Mouse (Mus musculus) heart, adult 2 months (tissue): Measurements from ENCODE around the gene Prrx2. TPM values are rescaled to one million over a fixed set of nuclear protein-coding genes. Genes with fewer than 3 reads are reported as not detected.

Experiments used
- DNase-seq, 2 experiments: peaks; one replicate each; pipeline ENCODE4 v3.0.0; 2021
- H3K27ac ChIP-seq: fragments of 200-600 bp; 2 replicates; pipeline ENCODE4 v1.8.1; 2022
- H3K27me3 ChIP-seq: fragments of 200-500 bp; 2 replicates; pipeline ENCODE4 v1.6.1; 2012; ENCODE audit warnings: mild to moderate bottlenecking, low read length, inconsistent platforms, mixed read lengths; ENCODE audit not compliant: control insufficient read depth, insufficient read depth
- H3K36me3 ChIP-seq: fragments of 200-500 bp; 2 replicates; pipeline ENCODE4 v1.6.1; 2012; ENCODE audit warnings: low read length, inconsistent platforms; ENCODE audit not compliant: control insufficient read depth, insufficient read depth
- H3K4me1 ChIP-seq: fragments of 200-500 bp; 2 replicates; pipeline ENCODE4 v1.6.1; 2011; ENCODE audit warnings: low read length; ENCODE audit not compliant: control insufficient read depth, insufficient read depth
- H3K4me3 ChIP-seq: fragments of 200-600 bp; 2 replicates; pipeline ENCODE4 v1.8.1; 2022
- H3K79me2 ChIP-seq: fragments of 200-500 bp; replicated peaks from 2 replicates; pipeline ENCODE4 v1.6.1; 2012; ENCODE audit warnings: mild to moderate bottlenecking, inconsistent platforms, low read length, moderate library complexity, mixed read lengths; ENCODE audit not compliant: control insufficient read depth, insufficient read depth
- H3K9ac ChIP-seq: fragments of 200-500 bp; 2 replicates; pipeline ENCODE4 v1.6.1; 2012; ENCODE audit warnings: low read depth, mild to moderate bottlenecking, control low read depth, inconsistent platforms, low read length, mixed read lengths
- CTCF ChIP-seq: fragments of 200-600 bp; IDR thresholded peaks from 2 replicates; pipeline ENCODE4 v1.8.1; 2022; ENCODE audit warnings: antibody characterized with exemption, mild to moderate bottlenecking, moderate library complexity
- EP300 ChIP-seq: fragments of 200-500 bp; IDR thresholded peaks from 2 replicates; pipeline ENCODE4 v1.6.1; 2011; ENCODE audit warnings: low read depth, low read length, control low read depth; ENCODE audit not compliant: insufficient read depth
- POLR2A ChIP-seq: fragments of 200-500 bp; IDR thresholded peaks from 2 replicates; pipeline ENCODE4 v1.6.1; 2011; ENCODE audit warnings: mild to moderate bottlenecking, low read depth, low read length, control low read depth; ENCODE audit not compliant: insufficient read depth
- WGBS: fragments of 180-500 bp; shearing (Covaris S2); methylation state at CpG from one replicate; pipeline ENCODE4 v1.1.7; 2018; 5-methylcytosine and 5-hydroxymethylcytosine counted together
- intact Hi-C: fragments of 180-260 bp; cut with DNase I; formaldehyde crosslinking; loops from one replicate; pipeline ENCODE4 v1.15.1; 2025
- polyA plus RNA-seq: library from polyadenylated mRNA; depleted of rRNA; stranded (reverse); fragments of >200 nt; gene quantifications from 2 replicates; pipeline ENCODE4 v1.2.3, GENCODE M21; 2012
- total RNA-seq, 2 experiments: library from RNA; stranded (reverse); gene quantifications; 2 replicates each; pipeline ENCODE4 v1.2.3; 2021

Prrx2 gene
- total and polyA plus RNA-seq, 3 experiments, result 0.75 to 1.6 (median 0.84) TPM

- Histone ChIP-seq H3K4me3 (no peak overlapping the region), H3K27ac (no peak overlapping the region), H3K9ac (no peak overlapping the region), H3K4me1 (peaks cover 10% of the 10 kb centered on the region), H3K36me3 (no peaks in the 10 kb centered on the region), H3K27me3 (no peaks in the 10 kb centered on the region), H3K79me2 (no peaks in the 10 kb centered on the region; the same call in 1 of the 2 replicates)
- intact Hi-C loops, result no loop called here
- 89% methylated on average over 2 of the region's 2 CpGs for WGBS
- no peak for DNase-seq
- TF ChIP-seq EP300 (no peak), POLR2A (no peak), CTCF (no peak)
Observed at GRCm38 (mm10) chr2:30805983-30806382, 28.8 kb upstream of the Prrx2 start.

- no peak for TF ChIP-seq EP300
- peak; percentile 41; the same call in 1 of the 2 replicates for TF ChIP-seq POLR2A
- intact Hi-C loops, result no loop called here
- no peaks in the 10 kb centered on the region for H3K27me3 ChIP-seq
- no peak for DNase-seq
- no peaks in the 10 kb centered on the region for H3K36me3 ChIP-seq
- peaks cover 7% of the 10 kb centered on the region for H3K4me1 ChIP-seq
- H3K79me2 ChIP-seq, result no peaks in the 10 kb centered on the region; the same call in 1 of the 2 replicates
- 7% methylated on average over 28 of the region's 28 CpGs for WGBS
- peak overlapping the region; percentile 81 for H3K27ac ChIP-seq
- H3K4me3 ChIP-seq, result peak overlapping the region; percentile 49
- H3K9ac ChIP-seq, result peak overlapping the region; percentile 66
Observed at GRCm38 (mm10) chr2:30807147-30807647, 27.6 kb upstream of the Prrx2 start.

GRCm38 (mm10) chr2:30807648-30808295 is 27.0 kb upstream of the Prrx2 start, which contains the start of gene Ntmt1:
Ntmt1 (plus strand) TSS chr2:30807826.
- H3K36me3 ChIP-seq, result no peaks in the 10 kb centered on the region
- under 1% methylated on average over 43 of the region's 44 CpGs for WGBS
- intact Hi-C loops, result loop anchor here (2.0 kb wide), 1 partner anchor 17 kb away; no protein-coding TSS in a partner anchor
- peak; percentile 99 to 100 for DNase-seq
- no peaks in the 10 kb centered on the region for H3K27me3 ChIP-seq
- peak within 1 kb of the TSS; percentile 67 for H3K9ac ChIP-seq
- TF ChIP-seq CTCF (no peak), POLR2A (peak; percentile 96), EP300 (peak; percentile 28; the same call in 1 of the 2 replicates)
- no peaks in the 10 kb centered on the region; the same call in 1 of the 2 replicates for H3K79me2 ChIP-seq
- H3K4me1 ChIP-seq, result peaks cover 7% of the 10 kb centered on the region
- peak within 1 kb of the TSS; percentile 93 for H3K27ac ChIP-seq
- H3K4me3 ChIP-seq, result peak within 1 kb of the TSS; percentile 91

GRCm38 (mm10) chr2:30808296-30808655 is 26.5 kb upstream of the Prrx2 start:
- H3K36me3 ChIP-seq, result no peaks in the 10 kb centered on the region
- no peaks in the 10 kb centered on the region; the same call in 1 of the 2 replicates for H3K79me2 ChIP-seq
- no peak for DNase-seq
- no peak for TF ChIP-seq POLR2A
- no peak for TF ChIP-seq EP300
- TF ChIP-seq CTCF, result no peak
- intact Hi-C loops, result loop anchor here (2.0 kb wide), 1 partner anchor 17 kb away; no protein-coding TSS in a partner anchor
- WGBS, result under 1% methylated on average over 10 of the region's 10 CpGs
- H3K4me3 ChIP-seq, result peak overlapping the region; percentile 91
- H3K27me3 ChIP-seq, result no peaks in the 10 kb centered on the region
- H3K4me1 ChIP-seq, result peaks cover 7% of the 10 kb centered on the region
- H3K9ac ChIP-seq, result peak overlapping the region; percentile 67
- peak overlapping the region; percentile 93 for H3K27ac ChIP-seq

- H3K36me3 ChIP-seq, result no peaks in the 10 kb centered on the region
- H3K79me2 ChIP-seq, result no peaks in the 10 kb centered on the region; the same call in 1 of the 2 replicates
- no peak overlapping the region for H3K27ac ChIP-seq
- H3K4me3 ChIP-seq, result no peak overlapping the region
- DNase-seq, result no peak
- intact Hi-C loops, result loop anchor here (2.0 kb wide), 1 partner anchor 15 kb away; no protein-coding TSS in a partner anchor
- peaks cover 7% of the 10 kb centered on the region for H3K4me1 ChIP-seq
- H3K27me3 ChIP-seq, result no peaks in the 10 kb centered on the region
- no peak for TF ChIP-seq EP300
- H3K9ac ChIP-seq, result no peak overlapping the region
- 67% methylated on average over 5 of the region's 5 CpGs for WGBS
Observed at GRCm38 (mm10) chr2:30809503-30809902, 25.3 kb upstream of the Prrx2 start.

GRCm38 (mm10) chr2:30810573-30810972 is 24.2 kb upstream of the Prrx2 start:
- no peak for DNase-seq
- TF ChIP-seq EP300 (no peak), CTCF (no peak), POLR2A (no peak)
- H3K4me1 ChIP-seq, result peaks cover 7% of the 10 kb centered on the region
- H3K9ac ChIP-seq, result no peak overlapping the region
- intact Hi-C loops, result no loop called here
- H3K27ac ChIP-seq, result no peak overlapping the region
- no peaks in the 10 kb centered on the region for H3K36me3 ChIP-seq
- H3K79me2 ChIP-seq, result no peaks in the 10 kb centered on the region; the same call in 1 of the 2 replicates
- 77% methylated on average over 7 of the region's 7 CpGs for WGBS
- no peak overlapping the region for H3K4me3 ChIP-seq
- no peaks in the 10 kb centered on the region for H3K27me3 ChIP-seq
